ENCODE assay signal across 8 mouse cellular contexts in genomic region chr8:121687455-121688161, GRCm38 (mm10). TPM values are rescaled to one million over a fixed set of nuclear protein-coding genes. Genes with fewer than 3 reads are reported as not detected.
DNase-seq lines count a peak whose midpoint lies in the region; ATAC-seq and TF ChIP-seq lines count a peak whose summit lies in the region.

No protein-coding gene starts in this region.

- no peaks in the 10 kb centered on the region for H3K36me3 ChIP-seq in hindbrain, embryonic 14.5 days (replicated peaks; ENCODE audit: control insufficient read depth, insufficient read depth)
- H3K36me3 ChIP-seq in midbrain, embryonic 12.5 days = no peaks in the 10 kb centered on the region

- no peak overlapping the region for H3K9ac ChIP-seq in hindbrain, embryonic 14.5 days
- H3K9ac ChIP-seq in midbrain, embryonic 12.5 days (replicated peaks) = peak overlapping the region; percentile 31

- TF ChIP-seq POLR2A in cortical plate, adult 2 months (IDR thresholded peaks at IDR 0.05; ENCODE audit: extremely low read depth, insufficient read depth, low read length) = no peak

- TF ChIP-seq CTCF in cortical plate, adult 2 months (IDR thresholded peaks at IDR 0.05; ENCODE audit: extremely low read depth, insufficient read depth, low read length) = no peak

- no peak overlapping the region for H3K4me2 ChIP-seq in hindbrain, embryonic 14.5 days (replicated peaks)
- no peak overlapping the region for H3K4me2 ChIP-seq in midbrain, embryonic 12.5 days (replicated peaks)

- no peaks in the 10 kb centered on the region for H3K27me3 ChIP-seq in hindbrain, embryonic 14.5 days (ENCODE audit: control insufficient read depth, insufficient read depth, low read length)
- no peaks in the 10 kb centered on the region for H3K27me3 ChIP-seq in midbrain, embryonic 12.5 days

- peak; percentile 16 to 53 for DNase-seq in adrenal gland, adult (ENCODE audit: inconsistent age in 2 of 2, low spot score in 1 of 2)
- DNase-seq in adrenal gland, postnatal 36 days = no peak
- DNase-seq in hindbrain, embryonic 14.5 days (ENCODE audit: low spot score) = peak; percentile 75
- no peak for DNase-seq in spleen, adult 12 weeks (ENCODE audit: low spot score)
- no peak for DNase-seq in spleen, adult 18-20 months
- no peak for DNase-seq in lung, postnatal 25 days (ENCODE audit: low spot score)

- peak overlapping the region; percentile 91 for H3K27ac ChIP-seq in cortical plate, adult 2 months (ENCODE audit: insufficient read depth, low read length)
- peak overlapping the region; percentile 84 for H3K27ac ChIP-seq in hindbrain, embryonic 14.5 days
- H3K27ac ChIP-seq in midbrain, embryonic 12.5 days (replicated peaks) = peak overlapping the region; percentile 63

- WGBS in hindbrain, embryonic 14.5 days = 52% methylated on average over 14 of the region's 14 CpGs
- WGBS in midbrain, embryonic 12.5 days = 50% methylated on average over 14 of the region's 14 CpGs

- no peaks in the 10 kb centered on the region for H3K9me3 ChIP-seq in hindbrain, embryonic 14.5 days (ENCODE audit: control insufficient read depth, low read length)
- no peaks in the 10 kb centered on the region for H3K9me3 ChIP-seq in midbrain, embryonic 12.5 days

- peak; percentile 47 for ATAC-seq in hindbrain, embryonic 14.5 days (ENCODE audit: low FRiP score)
- no peak for ATAC-seq in midbrain, embryonic 12.5 days (ENCODE audit: low FRiP score, low read depth)

- H3K4me3 ChIP-seq in cortical plate, adult 2 months (ENCODE audit: insufficient read depth, low read length) = no peak overlapping the region
- H3K4me3 ChIP-seq in hindbrain, embryonic 14.5 days (replicated peaks; ENCODE audit: low read length) = no peak overlapping the region
- H3K4me3 ChIP-seq in midbrain, embryonic 12.5 days = no peak overlapping the region

- peaks cover 13% of the 10 kb centered on the region for H3K4me1 ChIP-seq in cortical plate, adult 2 months (ENCODE audit: control insufficient read depth, insufficient read depth, low read length)
- peaks cover 14% of the 10 kb centered on the region for H3K4me1 ChIP-seq in hindbrain, embryonic 14.5 days (replicated peaks; ENCODE audit: control insufficient read depth, insufficient read depth, low read length)
- H3K4me1 ChIP-seq in midbrain, embryonic 12.5 days = peaks cover 16% of the 10 kb centered on the region

RNA-seq across cellular contexts. Expression of gene Zcchc14, which starts 34.9 kb away (rescaled TPM):
- total RNA-seq in adrenal gland, postnatal 36 days (2021) = 10 to 100 TPM; 43.4 to 53.4 TPM
- 34.3 and 36.3 TPM in 2 replicates for polyA plus RNA-seq in cortical plate, adult 2 months (2012; rRNA removed)
- polyA plus RNA-seq in hindbrain, embryonic 14.5 days (2014; fragmentation: Nextera tagmentation; extraction: Ambion mirVana) = 33.5 and 35.6 TPM in 2 replicates
- polyA plus RNA-seq in midbrain, embryonic 12.5 days (2016; fragmentation: Nextera tagmentation; extraction: Ambion mirVana) = 27.7 TPM in 2 replicates

RNA-seq across cellular contexts. Expression of gene Jph3, which starts 41.8 kb away (rescaled TPM):
- total RNA-seq in adrenal gland, postnatal 36 days (2021) = 1 to 10 TPM; 1.1 to 1.8 TPM
- 196 and 211 TPM in 2 replicates for polyA plus RNA-seq in cortical plate, adult 2 months (2012; rRNA removed)
- 90.1 and 93.1 TPM in 2 replicates for polyA plus RNA-seq in hindbrain, embryonic 14.5 days (2014; fragmentation: Nextera tagmentation; extraction: Ambion mirVana)
- 35.8 and 39.1 TPM in 2 replicates for polyA plus RNA-seq in midbrain, embryonic 12.5 days (2016; fragmentation: Nextera tagmentation; extraction: Ambion mirVana)

Comparison
In these comparisons a context has a peak if more than half of its experiments do, and no peak if none do; other contexts are left out.
1. DNase-seq: peak in adrenal gland, adult (2 of 2) and hindbrain, embryonic 14.5 days (single experiment); none in adrenal gland, postnatal 36 days (0 of 2), spleen, adult 12 weeks (single experiment), spleen, adult 18-20 months (0 of 2) and lung, postnatal 25 days (single experiment).
2. Peak in every context shown above with its lines, with median percentiles within 50 percentile points of each other: H3K27ac ChIP-seq.